Mouse (Mus musculus): Measurements from ENCODE around the gene Washc3. TPM values are rescaled to one million over a fixed set of nuclear protein-coding genes. Genes with fewer than 3 reads are reported as not detected.

Washc3 gene
- total RNA-seq (2014; rRNA removed; ENCODE audit: low replicate concordance) (33.0 and 40.1 TPM in 2 replicates), polyA plus RNA-seq (2015; fragmentation: Nextera tagmentation; extraction: Ambion mirVana) (52.5 and 59.4 TPM in 2 replicates)

DNA sequence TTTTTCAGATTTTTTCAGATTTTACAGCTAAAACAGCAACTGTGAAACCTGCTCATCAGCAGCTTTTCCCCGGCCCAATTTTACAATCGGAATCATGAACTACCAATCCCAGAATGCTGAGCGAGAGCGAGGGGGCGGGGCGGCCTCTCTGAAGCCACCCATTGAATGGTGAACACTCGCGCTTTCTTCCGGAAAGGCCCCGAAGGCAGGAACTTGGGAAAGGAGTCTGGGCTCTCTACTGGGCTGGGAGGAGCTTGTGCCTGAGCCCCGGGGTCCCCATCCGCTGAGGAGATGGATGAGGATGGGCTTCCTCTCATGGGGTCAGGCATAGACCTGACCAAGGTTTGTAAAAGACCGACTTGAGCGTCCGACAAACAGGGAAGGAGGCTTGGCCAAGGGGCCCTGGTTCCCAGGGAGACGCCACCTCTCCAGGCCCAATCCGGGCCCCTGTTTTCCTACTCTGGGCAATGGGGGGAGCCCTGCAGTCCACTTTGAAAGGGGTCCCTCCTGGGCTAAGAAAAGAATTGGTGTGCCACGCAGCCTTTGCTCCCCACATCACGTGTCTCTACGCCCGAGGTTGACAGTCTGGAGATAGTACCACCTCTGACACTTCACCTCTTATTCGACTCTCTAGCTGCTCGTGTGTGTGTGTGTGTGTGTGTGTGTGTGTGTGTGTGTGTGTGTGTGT, at the start of gene Washc3:
Gene Washc3, plus strand, starts transcription at position 143 of the 688 bp plus-strand sequence.
- no peak for TF ChIP-seq CTCF (IDR thresholded peaks at IDR 0.05; ENCODE audit: low read depth)
- no peak for TF ChIP-seq EP300 (IDR thresholded peaks at IDR 0.05; ENCODE audit: low read depth)
- Histone ChIP-seq H3K9ac (replicated peaks; ENCODE audit: low read depth, low read length) (peak within 1 kb of the TSS; percentile 82), H3K27ac (ENCODE audit: low read depth) (peak within 1 kb of the TSS; percentile 74), H3K36me3 (replicated peaks; ENCODE audit: control insufficient read depth, insufficient read depth, low read length) (peaks cover 6% of the 10 kb centered on the region; the same call in 1 of the 2 replicates), H3K4me2 (ENCODE audit: low read depth, low read length) (peak within 1 kb of the TSS; percentile 75), H3K9me3 (replicated peaks; ENCODE audit: control insufficient read depth, low read length) (no peaks in the 10 kb centered on the region), H3K4me1 (ENCODE audit: control insufficient read depth, insufficient read depth) (no peaks in the 10 kb centered on the region; the same call in 1 of the 2 replicates), H3K4me3 (ENCODE audit: low read depth, low read length) (peak within 1 kb of the TSS; percentile 73), H3K27me3 (ENCODE audit: control insufficient read depth, insufficient read depth, low read length) (no peaks in the 10 kb centered on the region)
- DNase-seq (ENCODE audit: low spot score) (peak; percentile 88), ATAC-seq (ENCODE audit: insufficient read depth, low read depth) (peak; percentile 99)
- WGBS: 0% methylated on average over 23 of the region's 23 CpGs

- Histone ChIP-seq H3K9ac (replicated peaks; ENCODE audit: low read depth, low read length) (no peak overlapping the region), H3K27ac (ENCODE audit: low read depth) (no peak overlapping the region), H3K9me3 (replicated peaks; ENCODE audit: control insufficient read depth, low read length) (no peaks in the 10 kb centered on the region), H3K36me3 (replicated peaks; ENCODE audit: control insufficient read depth, insufficient read depth, low read length) (peaks cover 52% of the 10 kb centered on the region), H3K4me3 (ENCODE audit: low read depth, low read length) (no peak overlapping the region), H3K4me2 (ENCODE audit: low read depth, low read length) (no peak overlapping the region), H3K27me3 (ENCODE audit: control insufficient read depth, insufficient read depth, low read length) (no peaks in the 10 kb centered on the region), H3K4me1 (ENCODE audit: control insufficient read depth, insufficient read depth) (no peaks in the 10 kb centered on the region)
- DNase-seq (ENCODE audit: low spot score): no peak
- TF ChIP-seq EP300 (IDR thresholded peaks at IDR 0.05; ENCODE audit: low read depth) (no peak), CTCF (IDR thresholded peaks at IDR 0.05; ENCODE audit: low read depth) (no peak)
- ATAC-seq (ENCODE audit: insufficient read depth, low read depth): no peak
- 75% methylated on average over 6 of the region's 6 CpGs for WGBS
Observed at GRCm38 (mm10) chr10:88151658-88152057, 49.2 kb upstream of the Washc3 start.

GRCm38 (mm10) chr10:88162096-88162495, 38.8 kb upstream of the Washc3 start:
- Histone ChIP-seq H3K4me3 (ENCODE audit: low read depth, low read length) (no peak overlapping the region), H3K4me1 (ENCODE audit: control insufficient read depth, insufficient read depth) (no peaks in the 10 kb centered on the region), H3K36me3 (replicated peaks; ENCODE audit: control insufficient read depth, insufficient read depth, low read length) (peaks cover 25% of the 10 kb centered on the region), H3K9ac (replicated peaks; ENCODE audit: low read depth, low read length) (no peak overlapping the region), H3K27ac (ENCODE audit: low read depth) (no peak overlapping the region), H3K9me3 (replicated peaks; ENCODE audit: control insufficient read depth, low read length) (no peaks in the 10 kb centered on the region), H3K4me2 (ENCODE audit: low read depth, low read length) (no peak overlapping the region), H3K27me3 (ENCODE audit: control insufficient read depth, insufficient read depth, low read length) (no peaks in the 10 kb centered on the region)
- WGBS: 88% methylated on average over 2 of the region's 2 CpGs
- no peak for TF ChIP-seq CTCF (IDR thresholded peaks at IDR 0.05; ENCODE audit: low read depth)
- TF ChIP-seq EP300 (IDR thresholded peaks at IDR 0.05; ENCODE audit: low read depth): no peak
- DNase-seq (ENCODE audit: low spot score): no peak
- no peak for ATAC-seq (ENCODE audit: insufficient read depth, low read depth)

DNA sequence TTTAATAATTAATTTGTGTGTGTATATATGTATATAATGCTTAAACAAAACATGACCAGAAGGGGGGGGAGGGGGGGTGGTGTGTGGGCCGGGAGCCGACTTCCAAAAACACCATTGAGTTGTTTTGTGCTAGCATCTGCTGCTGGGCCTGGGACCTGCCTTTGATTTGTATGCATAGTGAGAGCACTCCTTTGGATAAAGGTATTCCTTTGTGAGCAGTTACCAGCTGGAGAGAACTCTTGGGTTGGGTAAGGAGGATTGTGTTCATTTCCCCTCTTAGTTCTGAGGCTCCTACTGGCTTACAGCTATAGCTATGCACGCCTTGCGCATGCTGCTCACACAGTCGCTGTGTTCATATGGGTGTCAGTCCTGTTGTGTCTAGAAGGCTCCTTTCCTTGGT, 38.2 kb upstream of the Washc3 start:
- TF ChIP-seq CTCF (IDR thresholded peaks at IDR 0.05; ENCODE audit: low read depth): no peak
- TF ChIP-seq EP300 (IDR thresholded peaks at IDR 0.05; ENCODE audit: low read depth): no peak
- Histone ChIP-seq H3K27me3 (ENCODE audit: control insufficient read depth, insufficient read depth, low read length) (no peaks in the 10 kb centered on the region), H3K9ac (replicated peaks; ENCODE audit: low read depth, low read length) (no peak overlapping the region), H3K4me1 (ENCODE audit: control insufficient read depth, insufficient read depth) (no peaks in the 10 kb centered on the region), H3K4me2 (ENCODE audit: low read depth, low read length) (no peak overlapping the region), H3K9me3 (replicated peaks; ENCODE audit: control insufficient read depth, low read length) (no peaks in the 10 kb centered on the region), H3K27ac (ENCODE audit: low read depth) (no peak overlapping the region), H3K4me3 (ENCODE audit: low read depth, low read length) (no peak overlapping the region), H3K36me3 (replicated peaks; ENCODE audit: control insufficient read depth, insufficient read depth, low read length) (peaks cover 24% of the 10 kb centered on the region)
- WGBS: 93% methylated on average over 5 of the region's 5 CpGs
- ATAC-seq (ENCODE audit: insufficient read depth, low read depth) (no peak), DNase-seq (ENCODE audit: low spot score) (no peak)

- no peaks in the 10 kb centered on the region for H3K4me1 ChIP-seq (ENCODE audit: control insufficient read depth, insufficient read depth)
- ATAC-seq (ENCODE audit: insufficient read depth, low read depth) (no peak), DNase-seq (ENCODE audit: low spot score) (no peak)
- no peak overlapping the region for H3K9ac ChIP-seq (replicated peaks; ENCODE audit: low read depth, low read length)
- TF ChIP-seq EP300 (IDR thresholded peaks at IDR 0.05; ENCODE audit: low read depth): no peak
- TF ChIP-seq CTCF (IDR thresholded peaks at IDR 0.05; ENCODE audit: low read depth): no peak
- H3K4me3 ChIP-seq (ENCODE audit: low read depth, low read length): no peak overlapping the region
- no peak overlapping the region for H3K27ac ChIP-seq (ENCODE audit: low read depth)
- 93% methylated on average over 3 of the region's 3 CpGs for WGBS
- peaks cover 8% of the 10 kb centered on the region; the same call in 1 of the 2 replicates for H3K36me3 ChIP-seq (replicated peaks; ENCODE audit: control insufficient read depth, insufficient read depth, low read length)
- H3K27me3 ChIP-seq (ENCODE audit: control insufficient read depth, insufficient read depth, low read length): no peaks in the 10 kb centered on the region
- H3K9me3 ChIP-seq (replicated peaks; ENCODE audit: control insufficient read depth, low read length): no peaks in the 10 kb centered on the region
- H3K4me2 ChIP-seq (ENCODE audit: low read depth, low read length): no peak overlapping the region
Observed at GRCm38 (mm10) chr10:88166158-88166557, 34.7 kb upstream of the Washc3 start.

Measured in heart, postnatal 0 days (tissue).